Mouse (Mus musculus): ENCODE results near the gene Polh. TPM values are rescaled to one million over a fixed set of nuclear protein-coding genes. Genes with fewer than 3 reads are reported as not detected.

Polh gene
- polyA plus RNA-seq (2015; fragmentation: Nextera tagmentation; extraction: Ambion mirVana) = 7.4 and 8.2 TPM in 2 replicates

GRCm38 (mm10) chr17:46202421-46203071 is at the start of gene Polh, which contains the start of gene Xpo5:
TSS of gene Polh (minus strand) at chr17:46202645.
TSS of gene Xpo5 (plus strand) at chr17:46202782.
- no peaks in the 10 kb centered on the region for H3K27me3 ChIP-seq (replicated peaks)
- peak; percentile 96 for ATAC-seq (replicated peaks)
- H3K4me2 ChIP-seq = peak within 1 kb of the TSS; percentile 94
- peak within 1 kb of the TSS; percentile 90 for H3K4me3 ChIP-seq
- under 1% methylated on average over 66 of the region's 66 CpGs for WGBS
- peak within 1 kb of the TSS; percentile 86 for H3K9ac ChIP-seq
- no peaks in the 10 kb centered on the region for H3K9me3 ChIP-seq
- peaks cover 15% of the 10 kb centered on the region; the same call in 1 of the 2 replicates for H3K36me3 ChIP-seq (replicated peaks)
- H3K4me1 ChIP-seq = peaks cover 34% of the 10 kb centered on the region
- H3K27ac ChIP-seq = peak within 1 kb of the TSS; percentile 81

- WGBS = 81% methylated on average over 7 of the region's 7 CpGs
- H3K4me2 ChIP-seq = no peak overlapping the region
- 0 out of 2 replicates have a peak, but pooled peaks cover 3% of the 10 kb centered on the region for H3K27me3 ChIP-seq (replicated peaks)
- peaks cover 29% of the 10 kb centered on the region for H3K36me3 ChIP-seq (replicated peaks)
- no peak for ATAC-seq (replicated peaks)
- H3K4me1 ChIP-seq = peaks cover 50% of the 10 kb centered on the region
- H3K4me3 ChIP-seq = no peak overlapping the region
- no peak overlapping the region for H3K27ac ChIP-seq
- no peak overlapping the region for H3K9ac ChIP-seq
- no peaks in the 10 kb centered on the region for H3K9me3 ChIP-seq
These were observed 48.7 kb upstream of the Polh start for GRCm38 (mm10) chr17:46251174-46251573.

GRCm38 (mm10) chr17:46248189-46248522 is 45.7 kb upstream of the Polh start:
- H3K9ac ChIP-seq = peak overlapping the region; percentile 96
- H3K27me3 ChIP-seq (replicated peaks) = no peaks in the 10 kb centered on the region
- no peak; the same call in none of the 2 replicates for ATAC-seq (replicated peaks)
- H3K36me3 ChIP-seq (replicated peaks) = peaks cover 54% of the 10 kb centered on the region
- WGBS = under 1% methylated on average over 37 of the region's 37 CpGs
- peak overlapping the region; percentile 88 for H3K4me3 ChIP-seq
- H3K4me2 ChIP-seq = peak overlapping the region; percentile 79
- peaks cover 29% of the 10 kb centered on the region for H3K4me1 ChIP-seq
- peak overlapping the region; percentile 83 for H3K27ac ChIP-seq
- H3K9me3 ChIP-seq = no peaks in the 10 kb centered on the region

GRCm38 (mm10) chr17:46247512-46248188 is 45.2 kb upstream of the Polh start, which contains the start of the genes Polr1c and Yipf3:
TSS of gene Polr1c (minus strand) at chr17:46248054.
TSS of gene Yipf3 (plus strand) at chr17:46248080.
- Histone ChIP-seq H3K4me1 (peaks cover 26% of the 10 kb centered on the region), H3K27ac (peak within 1 kb of the TSS; percentile 83), H3K27me3 (replicated peaks) (no peaks in the 10 kb centered on the region), H3K9me3 (no peaks in the 10 kb centered on the region), H3K4me2 (peak within 1 kb of the TSS; percentile 79), H3K4me3 (peak within 1 kb of the TSS; percentile 88), H3K9ac (peak within 1 kb of the TSS; percentile 96), H3K36me3 (replicated peaks) (peaks cover 58% of the 10 kb centered on the region)
- ATAC-seq (replicated peaks) = peak; percentile 94
- under 1% methylated on average over 53 of the region's 53 CpGs for WGBS

GRCm38 (mm10) chr17:46244579-46244978 is 42.1 kb upstream of the Polh start:
- Histone ChIP-seq H3K9ac (no peak overlapping the region), H3K36me3 (replicated peaks) (peaks cover 58% of the 10 kb centered on the region), H3K4me3 (no peak overlapping the region), H3K4me2 (no peak overlapping the region), H3K4me1 (peaks cover 25% of the 10 kb centered on the region), H3K27ac (no peak overlapping the region), H3K9me3 (no peaks in the 10 kb centered on the region), H3K27me3 (replicated peaks) (no peaks in the 10 kb centered on the region)
- ATAC-seq (replicated peaks) = no peak
- 78% methylated on average over 10 of the region's 10 CpGs for WGBS

- Histone ChIP-seq H3K9me3 (no peaks in the 10 kb centered on the region), H3K4me2 (no peak overlapping the region), H3K9ac (no peak overlapping the region), H3K27ac (no peak overlapping the region), H3K4me3 (no peak overlapping the region), H3K36me3 (replicated peaks) (peaks cover 65% of the 10 kb centered on the region), H3K4me1 (peaks cover 15% of the 10 kb centered on the region), H3K27me3 (replicated peaks) (no peaks in the 10 kb centered on the region)
- 79% methylated on average over 2 of the region's 2 CpGs for WGBS
- no peak for ATAC-seq (replicated peaks)
These were observed 41.2 kb upstream of the Polh start for GRCm38 (mm10) chr17:46243624-46244023.

- Histone ChIP-seq H3K4me3 (no peak overlapping the region), H3K27me3 (replicated peaks) (no peaks in the 10 kb centered on the region), H3K4me1 (peaks cover 12% of the 10 kb centered on the region), H3K4me2 (no peak overlapping the region), H3K9ac (no peak overlapping the region), H3K9me3 (no peaks in the 10 kb centered on the region), H3K27ac (no peak overlapping the region), H3K36me3 (replicated peaks) (peaks cover 65% of the 10 kb centered on the region)
- 95% methylated on average over 4 of the region's 4 CpGs for WGBS
- ATAC-seq (replicated peaks) = no peak
These were observed 40.5 kb upstream of the Polh start for GRCm38 (mm10) chr17:46242993-46243392.

GRCm38 (mm10) chr17:46242274-46242673 is 39.8 kb upstream of the Polh start:
- Histone ChIP-seq H3K4me3 (no peak overlapping the region), H3K9ac (no peak overlapping the region), H3K27ac (no peak overlapping the region), H3K9me3 (no peaks in the 10 kb centered on the region), H3K27me3 (replicated peaks) (no peaks in the 10 kb centered on the region), H3K4me1 (peaks cover 12% of the 10 kb centered on the region), H3K4me2 (no peak overlapping the region), H3K36me3 (replicated peaks) (peaks cover 69% of the 10 kb centered on the region)
- ATAC-seq (replicated peaks) = no peak
- 92% methylated on average over 13 of the region's 13 CpGs for WGBS

GRCm38 (mm10) chr17:46241471-46241870 is 39.0 kb upstream of the Polh start:
- H3K27ac ChIP-seq = no peak overlapping the region
- peaks cover 77% of the 10 kb centered on the region for H3K36me3 ChIP-seq (replicated peaks)
- no peak for ATAC-seq (replicated peaks)
- no peaks in the 10 kb centered on the region for H3K9me3 ChIP-seq
- H3K9ac ChIP-seq = no peak overlapping the region
- 83% methylated on average over 11 of the region's 11 CpGs for WGBS
- H3K4me1 ChIP-seq = peaks cover 4% of the 10 kb centered on the region; the same call in 1 of the 2 replicates
- H3K4me2 ChIP-seq = no peak overlapping the region
- H3K4me3 ChIP-seq = no peak overlapping the region
- no peaks in the 10 kb centered on the region for H3K27me3 ChIP-seq (replicated peaks)

GRCm38 (mm10) chr17:46239516-46240114 is 37.2 kb upstream of the Polh start:
- Histone ChIP-seq H3K36me3 (replicated peaks) (peaks cover 72% of the 10 kb centered on the region), H3K4me2 (no peak overlapping the region), H3K4me3 (no peak overlapping the region), H3K9ac (no peak overlapping the region), H3K27ac (no peak overlapping the region), H3K4me1 (no peaks in the 10 kb centered on the region), H3K27me3 (replicated peaks) (no peaks in the 10 kb centered on the region), H3K9me3 (no peaks in the 10 kb centered on the region)
- no peak for ATAC-seq (replicated peaks)
- WGBS = 95% methylated on average over 15 of the region's 15 CpGs

GRCm38 (mm10) chr17:46237480-46237879 is 35.0 kb upstream of the Polh start:
- Histone ChIP-seq H3K27me3 (replicated peaks) (no peaks in the 10 kb centered on the region), H3K9ac (no peak overlapping the region), H3K4me1 (no peaks in the 10 kb centered on the region), H3K9me3 (no peaks in the 10 kb centered on the region), H3K36me3 (replicated peaks) (peaks cover 69% of the 10 kb centered on the region), H3K27ac (no peak overlapping the region), H3K4me3 (no peak overlapping the region), H3K4me2 (no peak overlapping the region)
- WGBS = 82% methylated on average over 5 of the region's 5 CpGs
- no peak for ATAC-seq (replicated peaks)

- 91% methylated on average over 6 of the region's 6 CpGs for WGBS
- ATAC-seq (replicated peaks) = no peak
- peaks cover 65% of the 10 kb centered on the region for H3K36me3 ChIP-seq (replicated peaks)
These were observed 34.6 kb upstream of the Polh start for GRCm38 (mm10) chr17:46237079-46237478.

More at GRCm38 (mm10) chr17:46237079-46237478, 34.6 kb upstream of the Polh start:
- H3K9ac ChIP-seq = no peak overlapping the region
- H3K27me3 ChIP-seq (replicated peaks) = no peaks in the 10 kb centered on the region
- H3K4me1 ChIP-seq = no peaks in the 10 kb centered on the region
- H3K27ac ChIP-seq = no peak overlapping the region
- H3K4me3 ChIP-seq = no peak overlapping the region
- no peak overlapping the region for H3K4me2 ChIP-seq
- no peaks in the 10 kb centered on the region for H3K9me3 ChIP-seq

Measured in midbrain, embryonic 15.5 days (tissue).